Mouse (Mus musculus) spleen, adult 2 months (tissue): ENCODE results near the gene Smad1.

Source experiments
- CTCF ChIP-seq: fragments of 200-500 bp; IDR thresholded peaks from 2 replicates; pipeline ENCODE4 v1.5.1; 2011; ENCODE audit warnings: mild to moderate bottlenecking, inconsistent platforms; ENCODE audit not compliant: insufficient read depth, insufficient read length, insufficient replicate concordance; ENCODE audit errors: extremely low read depth
- POLR2A ChIP-seq: fragments of 200-500 bp; IDR thresholded peaks from 2 replicates; pipeline ENCODE4 v1.6.1; 2011; ENCODE audit warnings: low read depth, low read length, inconsistent platforms

DNA sequence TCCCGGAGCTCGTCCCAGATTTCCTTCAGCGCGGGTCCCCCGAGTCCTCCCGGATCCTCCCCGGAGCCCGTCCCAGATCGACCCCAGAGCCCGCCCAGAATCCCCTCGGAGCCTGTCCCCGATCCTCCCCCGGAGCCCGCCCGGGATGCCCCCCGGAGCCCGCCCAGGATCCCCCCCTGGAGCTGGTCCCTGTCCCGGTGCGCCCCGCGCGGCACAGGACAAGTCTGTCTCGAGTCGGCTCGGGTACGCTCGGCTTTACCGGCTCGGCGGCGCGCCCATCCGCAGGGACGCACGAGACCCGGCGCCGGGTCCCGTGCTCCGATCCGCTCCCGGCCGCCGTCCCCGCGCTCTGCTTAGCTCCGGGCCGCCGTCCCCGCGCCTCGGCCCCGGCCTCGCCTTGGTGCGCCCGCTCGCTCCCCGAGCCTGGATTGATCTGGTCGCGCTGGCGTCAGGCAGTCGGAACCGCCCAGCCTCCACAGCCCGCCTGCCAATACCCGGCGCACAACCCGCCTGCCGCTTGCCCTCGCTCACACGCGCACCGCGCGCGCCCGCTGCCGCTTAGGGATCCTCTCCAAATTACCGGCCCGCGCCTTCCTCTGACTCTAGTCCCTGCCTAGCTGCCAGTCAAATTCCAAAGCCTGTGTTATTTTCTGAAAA is at the start of gene Smad1:
- peak; percentile 55 for TF ChIP-seq POLR2A
- TF ChIP-seq CTCF = no peak
